Mouse (Mus musculus): ENCODE measurements around the gene Stard10. TPM values are rescaled to one million over a fixed set of nuclear protein-coding genes. Genes with fewer than 3 reads are reported as not detected.

Stard10 gene
- total RNA-seq, 1 experiment: 15.2 TPM

DNA sequence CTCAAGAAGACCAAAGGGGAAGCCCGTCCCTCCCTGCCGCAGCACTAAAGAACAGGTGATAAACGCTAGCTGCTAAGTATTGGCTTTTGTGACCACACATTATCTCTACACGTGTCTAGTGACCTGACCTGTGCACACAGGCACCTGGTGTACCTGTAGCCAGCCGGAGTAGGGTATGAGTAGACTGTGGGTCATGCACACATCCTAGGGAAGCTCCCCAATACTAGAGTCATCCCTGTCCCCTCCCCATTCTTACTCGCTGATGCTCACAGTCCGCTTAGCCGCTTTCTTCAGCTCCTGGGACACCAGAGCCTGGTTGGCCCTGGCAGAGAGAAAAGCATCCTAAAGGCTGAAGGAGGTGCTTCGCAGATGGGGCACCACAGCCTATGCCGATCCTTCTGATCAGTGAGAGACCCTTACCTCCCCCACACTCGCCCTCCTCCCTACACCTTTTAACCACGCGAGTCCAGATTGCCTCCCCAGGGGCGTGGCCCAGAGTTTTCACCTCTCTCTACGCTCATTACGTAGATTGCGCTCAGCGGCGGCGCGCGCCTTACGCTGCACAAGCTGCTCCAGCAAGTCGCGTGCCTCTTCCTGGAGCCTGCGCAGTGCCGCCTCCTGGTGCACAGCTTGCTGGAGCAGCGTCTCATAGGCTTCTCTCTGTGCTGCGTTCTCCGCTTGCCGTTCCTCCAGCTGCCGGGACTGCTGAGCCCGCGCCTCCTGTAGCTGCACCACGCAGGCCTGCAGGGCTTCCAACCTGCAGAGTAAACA is 20.4 kb upstream of the Stard10 start:
- Histone ChIP-seq H3K36me3 (ENCODE audit: control insufficient read depth, insufficient read depth, low read length, poor library complexity, severe bottlenecking) (0 out of 2 replicates have a peak, but pooled peaks cover 2% of the 10 kb centered on the region), H3K9me3 (ENCODE audit: control insufficient read depth, insufficient read depth, low read depth, low read length) (no peaks in the 10 kb centered on the region), H3K27ac (ENCODE audit: insufficient read depth, low read depth, low read length, poor library complexity, severe bottlenecking) (no peak overlapping the region), H3K4me1 (ENCODE audit: control insufficient read depth in 2 of 2, insufficient read depth in 2 of 2, low read length in 2 of 2, poor library complexity in 1 of 2) (peaks cover 0 to 4% of the 10 kb centered on the region in 2 experiments; a peak in 1 of 4 replicates), H3K9ac (ENCODE audit: insufficient read depth, low read depth, low read length, poor library complexity, severe bottlenecking) (peak overlapping the region; percentile 35; the same call in 1 of the 2 replicates), H3K4me3 (ENCODE audit: insufficient read depth in 1 of 2, low read depth in 1 of 2, low read length in 2 of 2, poor library complexity in 1 of 2, severe bottlenecking in 1 of 2) (peak overlapping the region in 1 of 2 experiments; percentile 38; a peak in 2 of 4 replicates)
- in situ Hi-C loops (cut with MboI; ENCODE audit: low sequenced_read_pairs in 2 of 2, unreplicated experiment in 2 of 2): loop anchor here in 1 of 2 experiments (25.0 kb wide), 1 partner anchor 234 kb away; no protein-coding TSS in a partner anchor
- peak; percentile 51 for DNase-seq (ENCODE audit: low read depth, low spot score)
- TF ChIP-seq ZC3H11A (IDR thresholded peaks at IDR 0.05; ENCODE audit: borderline replicate concordance, low read depth, low read length) (no peak), MAFK (IDR thresholded peaks at IDR 0.05; ENCODE audit: insufficient read depth, low read depth, low read length) (no peak), HCFC1 (IDR thresholded peaks at IDR 0.05; ENCODE audit: borderline replicate concordance, insufficient read depth, low read length) (no peak)

DNA sequence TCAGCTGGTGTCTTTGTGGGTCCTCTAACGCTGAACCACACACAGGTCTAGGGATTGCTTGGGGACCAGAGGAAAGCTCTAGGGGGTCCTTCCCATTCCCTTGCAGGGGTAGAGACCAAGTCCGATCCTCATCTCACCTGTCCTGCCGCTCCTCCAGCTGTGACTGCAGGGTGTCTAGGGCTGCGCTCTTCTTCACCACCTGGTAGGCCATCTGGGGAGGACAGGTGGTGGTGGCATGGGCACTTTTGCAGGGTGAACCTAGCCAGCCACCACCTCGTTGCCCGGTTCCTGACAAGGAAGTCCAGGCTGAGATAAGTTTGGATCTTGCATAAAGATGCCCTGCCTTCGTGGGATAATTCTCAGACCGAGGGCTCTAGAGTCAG is 19.9 kb upstream of the Stard10 start:
- in situ Hi-C loops (cut with MboI; ENCODE audit: low sequenced_read_pairs in 2 of 2, unreplicated experiment in 2 of 2): loop anchor here in 1 of 2 experiments (25.0 kb wide), 1 partner anchor 235 kb away; no protein-coding TSS in a partner anchor
- TF ChIP-seq HCFC1 (IDR thresholded peaks at IDR 0.05; ENCODE audit: borderline replicate concordance, insufficient read depth, low read length) (no peak), MAFK (IDR thresholded peaks at IDR 0.05; ENCODE audit: insufficient read depth, low read depth, low read length) (no peak), ZC3H11A (IDR thresholded peaks at IDR 0.05; ENCODE audit: borderline replicate concordance, low read depth, low read length) (no peak), CHD2 (IDR thresholded peaks at IDR 0.05; ENCODE audit: low read depth, low read length) (no peak), ZNF384 (IDR thresholded peaks at IDR 0.05; ENCODE audit: low read depth, low read length) (no peak)
- no peak overlapping the region for H3K27ac ChIP-seq (ENCODE audit: insufficient read depth, low read depth, low read length, poor library complexity, severe bottlenecking)

DNA sequence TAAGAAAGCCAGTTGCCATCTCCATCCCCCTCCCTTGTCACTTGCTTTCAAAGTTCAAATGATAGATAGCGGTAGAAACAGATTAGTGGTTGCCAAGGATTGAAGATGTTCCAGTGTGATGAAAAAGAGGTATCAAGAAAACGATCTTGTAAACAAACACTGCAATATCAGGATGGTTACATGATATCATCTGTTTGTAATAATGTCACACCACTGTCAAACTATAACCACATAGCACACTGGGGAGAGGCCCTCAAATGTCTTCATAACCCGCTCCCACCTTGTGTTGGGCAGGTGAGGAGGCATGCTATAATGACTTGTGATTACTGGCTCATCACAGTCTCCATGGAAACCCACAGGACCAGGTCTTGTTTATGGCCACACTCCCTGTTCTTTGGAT is 18.5 kb upstream of the Stard10 start:
- Histone ChIP-seq H3K36me3 (ENCODE audit: control insufficient read depth, insufficient read depth, low read length, poor library complexity, severe bottlenecking) (0 out of 2 replicates have a peak, but pooled peaks cover 2% of the 10 kb centered on the region), H3K9ac (ENCODE audit: insufficient read depth, low read depth, low read length, poor library complexity, severe bottlenecking) (no peak overlapping the region), H3K4me1 (ENCODE audit: control insufficient read depth in 2 of 2, insufficient read depth in 2 of 2, low read length in 2 of 2, poor library complexity in 1 of 2) (peaks cover 0 to 7% of the 10 kb centered on the region in 2 experiments; a peak in 1 of 4 replicates), H3K4me3 (ENCODE audit: insufficient read depth in 1 of 2, low read depth in 1 of 2, low read length in 2 of 2, poor library complexity in 1 of 2, severe bottlenecking in 1 of 2) (no peak overlapping the region), H3K9me3 (ENCODE audit: control insufficient read depth, insufficient read depth, low read depth, low read length) (no peaks in the 10 kb centered on the region), H3K27ac (ENCODE audit: insufficient read depth, low read depth, low read length, poor library complexity, severe bottlenecking) (no peak overlapping the region)
- no peak for DNase-seq (ENCODE audit: low read depth, low spot score)
- in situ Hi-C loops (cut with MboI; ENCODE audit: low sequenced_read_pairs in 2 of 2, unreplicated experiment in 2 of 2): loop anchor here in 1 of 2 experiments (25.0 kb wide), 1 partner anchor 236 kb away; no protein-coding TSS in a partner anchor
- no peak for TF ChIP-seq HCFC1 (IDR thresholded peaks at IDR 0.05; ENCODE audit: borderline replicate concordance, insufficient read depth, low read length)
- no peak for TF ChIP-seq ZC3H11A (IDR thresholded peaks at IDR 0.05; ENCODE audit: borderline replicate concordance, low read depth, low read length)
- no peak for TF ChIP-seq ZNF384 (IDR thresholded peaks at IDR 0.05; ENCODE audit: low read depth, low read length)
- TF ChIP-seq MAFK (IDR thresholded peaks at IDR 0.05; ENCODE audit: insufficient read depth, low read depth, low read length): no peak
- TF ChIP-seq CHD2 (IDR thresholded peaks at IDR 0.05; ENCODE audit: low read depth, low read length): no peak

More for the DNA sequence above, 19.9 kb upstream of the Stard10 start:
- no peak overlapping the region for H3K4me3 ChIP-seq (ENCODE audit: insufficient read depth in 1 of 2, low read depth in 1 of 2, low read length in 2 of 2, poor library complexity in 1 of 2, severe bottlenecking in 1 of 2)
- no peak for DNase-seq (ENCODE audit: low read depth, low spot score)
- H3K9ac ChIP-seq (ENCODE audit: insufficient read depth, low read depth, low read length, poor library complexity, severe bottlenecking): no peak overlapping the region
- H3K4me1 ChIP-seq (ENCODE audit: control insufficient read depth in 2 of 2, insufficient read depth in 2 of 2, low read length in 2 of 2, poor library complexity in 1 of 2): peaks cover 0 to 4% of the 10 kb centered on the region in 2 experiments; a peak in 1 of 4 replicates
- H3K36me3 ChIP-seq (ENCODE audit: control insufficient read depth, insufficient read depth, low read length, poor library complexity, severe bottlenecking): 0 out of 2 replicates have a peak, but pooled peaks cover 2% of the 10 kb centered on the region
- H3K9me3 ChIP-seq (ENCODE audit: control insufficient read depth, insufficient read depth, low read depth, low read length): no peaks in the 10 kb centered on the region

DNA sequence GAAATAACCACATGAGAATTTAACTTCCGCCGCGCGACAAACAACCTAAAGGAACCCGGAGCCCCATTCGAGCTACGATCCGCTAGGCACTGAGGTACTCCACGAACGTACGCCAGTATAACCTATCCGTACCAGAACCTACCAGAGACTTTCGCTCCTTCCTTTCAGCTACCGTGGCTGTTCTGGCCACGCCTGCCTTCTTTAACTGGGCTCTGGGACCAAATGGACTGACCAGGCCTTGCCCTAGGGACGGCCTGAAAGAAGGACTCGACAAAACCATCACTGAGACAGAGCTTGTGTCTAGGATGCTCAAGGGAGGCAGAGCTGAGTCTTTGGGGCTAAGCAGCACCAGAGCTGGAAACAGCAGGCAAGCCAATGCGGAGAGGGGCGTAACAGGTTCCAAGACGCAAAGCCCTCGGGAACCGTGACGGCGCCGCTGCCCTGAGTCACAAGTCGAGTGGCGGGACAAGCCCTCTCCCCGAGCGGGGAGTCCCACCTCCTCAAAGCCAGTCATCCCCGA is 15.5 kb upstream of the Stard10 start:
- in situ Hi-C loops (cut with MboI; ENCODE audit: low sequenced_read_pairs in 2 of 2, unreplicated experiment in 2 of 2): no loop called here

More for the DNA sequence above, 15.5 kb upstream of the Stard10 start:
- H3K9me3 ChIP-seq (ENCODE audit: control insufficient read depth, insufficient read depth, low read depth, low read length): no peaks in the 10 kb centered on the region
- DNase-seq (ENCODE audit: low read depth, low spot score): peak; percentile 41
- no peak for TF ChIP-seq MAFK (IDR thresholded peaks at IDR 0.05; ENCODE audit: insufficient read depth, low read depth, low read length)
- TF ChIP-seq ZC3H11A (IDR thresholded peaks at IDR 0.05; ENCODE audit: borderline replicate concordance, low read depth, low read length): no peak
- no peak for TF ChIP-seq CHD2 (IDR thresholded peaks at IDR 0.05; ENCODE audit: low read depth, low read length)
- TF ChIP-seq HCFC1 (IDR thresholded peaks at IDR 0.05; ENCODE audit: borderline replicate concordance, insufficient read depth, low read length): no peak
- TF ChIP-seq ZNF384 (IDR thresholded peaks at IDR 0.05; ENCODE audit: low read depth, low read length): no peak
- no peak overlapping the region for H3K27ac ChIP-seq (ENCODE audit: insufficient read depth, low read depth, low read length, poor library complexity, severe bottlenecking)
- H3K4me1 ChIP-seq (ENCODE audit: control insufficient read depth in 2 of 2, insufficient read depth in 2 of 2, low read length in 2 of 2, poor library complexity in 1 of 2): peaks cover 0 to 3% of the 10 kb centered on the region in 2 experiments; a peak in 1 of 4 replicates
- H3K36me3 ChIP-seq (ENCODE audit: control insufficient read depth, insufficient read depth, low read length, poor library complexity, severe bottlenecking): no peaks in the 10 kb centered on the region
- peak overlapping the region; percentile 80 for H3K9ac ChIP-seq (ENCODE audit: insufficient read depth, low read depth, low read length, poor library complexity, severe bottlenecking)
- peak overlapping the region; percentile 66 to 80 for H3K4me3 ChIP-seq (ENCODE audit: insufficient read depth in 1 of 2, low read depth in 1 of 2, low read length in 2 of 2, poor library complexity in 1 of 2, severe bottlenecking in 1 of 2)
